Mouse (Mus musculus): ENCODE results near the gene Cryzl1.
"Not testable (repeated sequence)": the region's sequence is repeated elsewhere in the genome, so short reads cannot be mapped to it uniquely, and the experiment has no call there.

Gene Cryzl1

DNA sequence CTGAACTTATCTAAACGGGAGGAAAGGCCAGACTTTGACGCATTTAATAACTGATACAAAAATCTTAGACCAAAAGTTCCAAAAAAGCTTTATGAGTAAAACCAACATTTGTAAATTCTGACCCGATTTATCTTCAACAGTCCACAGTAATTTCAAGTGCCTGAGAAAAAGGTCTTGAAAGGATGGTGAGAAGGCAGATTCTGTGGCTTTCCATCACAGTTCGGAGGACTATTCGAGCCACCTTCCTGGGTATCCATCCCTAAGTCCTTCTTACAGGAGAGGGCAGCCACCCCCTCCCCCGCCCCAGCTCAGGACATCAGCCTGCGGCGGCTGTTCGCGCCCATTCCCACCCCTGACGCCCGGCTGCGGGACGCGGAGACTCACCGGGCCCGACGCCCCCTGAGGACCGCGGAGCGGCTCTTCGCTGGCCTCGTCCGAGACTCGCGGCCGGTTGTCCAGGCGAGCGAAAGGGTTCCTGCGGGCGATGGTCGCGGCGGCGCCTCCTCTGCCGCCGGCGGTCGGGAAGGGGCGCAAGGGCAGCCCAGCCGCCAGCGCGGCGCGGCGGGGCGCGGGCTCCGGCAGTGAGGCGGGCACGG is 40.7 kb downstream of the Cryzl1 start:
- no peak for DNase-seq

- no peak for DNase-seq
Measured at GRCm38 (mm10) chr16:91686369-91686768, 42.4 kb downstream of the Cryzl1 start.

DNA sequence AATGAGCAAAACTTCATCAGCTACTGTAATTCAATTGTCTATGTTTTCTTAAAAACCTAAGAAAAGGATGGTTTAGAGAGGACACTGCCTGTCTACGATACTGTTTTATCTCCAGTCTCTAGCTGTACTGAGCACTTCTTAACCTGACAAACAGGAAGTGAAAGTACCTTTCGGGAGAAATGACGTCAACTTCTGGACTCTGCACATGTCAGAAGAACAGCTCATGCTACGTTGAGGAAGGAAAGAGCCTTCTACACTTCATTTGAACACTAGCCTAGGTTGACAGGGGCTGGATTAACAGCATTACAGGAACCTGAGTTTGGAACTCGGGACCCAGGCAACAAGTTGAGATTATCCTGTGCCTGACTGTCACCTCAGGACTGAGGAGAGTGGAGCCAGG is 43.2 kb downstream of the Cryzl1 start:
- DNase-seq = no peak

DNA sequence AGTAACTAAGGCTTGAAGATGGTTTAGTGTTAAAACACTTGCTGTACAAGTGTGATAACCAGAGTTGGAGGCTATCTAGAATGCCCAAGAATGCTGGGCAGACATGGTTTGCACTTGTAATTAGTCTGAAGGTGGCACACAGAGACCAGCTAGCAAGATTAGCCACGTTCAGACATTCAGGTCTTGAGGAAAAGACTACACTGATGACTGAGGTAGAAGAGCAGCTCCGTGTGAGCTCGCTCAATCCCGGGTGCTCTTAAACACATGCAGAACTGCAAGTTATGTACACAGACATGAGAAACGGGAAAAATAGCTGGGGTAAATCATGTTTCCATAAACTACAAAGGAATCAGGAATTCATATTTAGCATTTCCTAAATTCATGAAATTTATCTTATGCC is 48.1 kb downstream of the Cryzl1 start:
- DNase-seq = no peak

- no peak for DNase-seq
Measured at GRCm38 (mm10) chr16:91678147-91678911, 50.4 kb downstream of the Cryzl1 start.

- no peak for DNase-seq
Measured at GRCm38 (mm10) chr16:91674500-91674899, 54.3 kb downstream of the Cryzl1 start.

GRCm38 (mm10) chr16:91663795-91664194 is 65.0 kb downstream of the Cryzl1 start:
- no peak for DNase-seq

DNA sequence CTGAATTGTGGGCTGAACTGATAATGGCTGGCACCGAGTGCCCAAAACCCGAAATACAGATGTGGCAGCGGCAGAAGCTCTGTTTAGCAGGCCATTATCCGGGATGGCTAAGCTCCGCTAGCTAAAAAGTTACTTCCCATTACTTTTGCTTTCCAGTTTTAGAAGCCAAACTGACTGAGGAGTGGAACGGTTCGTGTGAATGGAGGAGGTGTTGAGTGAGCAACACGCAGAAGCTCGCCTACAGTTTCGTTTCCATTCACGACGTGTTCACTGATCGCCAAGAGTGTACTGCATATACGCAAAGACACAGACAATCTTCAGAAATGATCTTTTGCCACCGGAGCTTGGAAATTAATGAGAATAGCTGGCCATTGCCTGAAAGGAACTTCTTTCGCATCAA is 66.4 kb downstream of the Cryzl1 start:
- no peak for DNase-seq

GRCm38 (mm10) chr16:91661397-91661796 is 67.4 kb downstream of the Cryzl1 start:
- no peak for DNase-seq

- DNase-seq = no peak
Measured at GRCm38 (mm10) chr16:91659798-91660197, 69.0 kb downstream of the Cryzl1 start.

- no peak for DNase-seq
Measured at GRCm38 (mm10) chr16:91658471-91658870, 70.3 kb downstream of the Cryzl1 start.

GRCm38 (mm10) chr16:91657285-91657684 is 71.5 kb downstream of the Cryzl1 start:
- DNase-seq = no peak

DNA sequence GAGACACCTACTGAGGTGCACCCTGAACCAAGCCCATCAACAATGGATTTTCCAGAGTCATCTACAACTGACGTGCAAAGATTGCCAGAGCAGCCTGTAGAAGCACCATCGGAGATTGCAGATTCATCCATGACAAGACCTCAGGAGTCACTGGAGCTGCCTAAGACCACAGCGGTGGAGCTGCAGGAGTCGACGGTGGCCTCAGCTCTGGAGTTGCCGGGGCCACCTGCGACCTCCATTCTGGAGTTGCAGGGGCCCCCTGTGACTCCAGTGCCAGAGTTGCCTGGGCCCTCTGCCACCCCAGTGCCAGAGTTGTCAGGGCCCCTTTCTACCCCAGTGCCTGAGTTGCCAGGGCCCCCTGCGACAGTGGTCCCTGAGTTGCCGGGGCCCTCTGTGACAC is 73.5 kb downstream of the Cryzl1 start:
- DNase-seq = no peak

GRCm38 (mm10) chr16:91652191-91652590 is 76.6 kb downstream of the Cryzl1 start:
- no peak for DNase-seq

DNA sequence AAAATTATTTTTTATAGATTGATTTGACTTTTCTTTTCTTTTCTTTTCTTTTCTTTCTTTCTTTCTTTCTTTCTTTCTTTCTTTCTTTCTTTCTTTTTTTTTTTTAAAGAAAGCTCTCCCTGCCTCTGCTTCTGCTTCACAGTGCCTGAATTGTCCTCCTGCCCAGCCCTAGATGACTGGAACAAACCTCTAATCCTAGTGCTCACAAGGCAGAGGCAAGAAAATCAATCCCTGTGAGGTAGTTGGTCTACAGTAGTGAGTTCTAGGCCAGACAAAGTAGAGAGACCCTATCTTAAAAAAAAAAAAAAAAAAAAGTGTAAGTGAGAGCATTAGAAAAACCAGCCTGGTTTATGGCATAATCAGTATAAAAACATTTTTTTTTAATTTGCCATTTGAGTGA is 79.0 kb downstream of the Cryzl1 start:
- DNase-seq = no peak

- DNase-seq = no peak
Measured at GRCm38 (mm10) chr16:91649246-91649645, 79.5 kb downstream of the Cryzl1 start.

- DNase-seq = peak; percentile 76
Measured at GRCm38 (mm10) chr16:91648220-91648550, 80.6 kb downstream of the Cryzl1 start.

DNA sequence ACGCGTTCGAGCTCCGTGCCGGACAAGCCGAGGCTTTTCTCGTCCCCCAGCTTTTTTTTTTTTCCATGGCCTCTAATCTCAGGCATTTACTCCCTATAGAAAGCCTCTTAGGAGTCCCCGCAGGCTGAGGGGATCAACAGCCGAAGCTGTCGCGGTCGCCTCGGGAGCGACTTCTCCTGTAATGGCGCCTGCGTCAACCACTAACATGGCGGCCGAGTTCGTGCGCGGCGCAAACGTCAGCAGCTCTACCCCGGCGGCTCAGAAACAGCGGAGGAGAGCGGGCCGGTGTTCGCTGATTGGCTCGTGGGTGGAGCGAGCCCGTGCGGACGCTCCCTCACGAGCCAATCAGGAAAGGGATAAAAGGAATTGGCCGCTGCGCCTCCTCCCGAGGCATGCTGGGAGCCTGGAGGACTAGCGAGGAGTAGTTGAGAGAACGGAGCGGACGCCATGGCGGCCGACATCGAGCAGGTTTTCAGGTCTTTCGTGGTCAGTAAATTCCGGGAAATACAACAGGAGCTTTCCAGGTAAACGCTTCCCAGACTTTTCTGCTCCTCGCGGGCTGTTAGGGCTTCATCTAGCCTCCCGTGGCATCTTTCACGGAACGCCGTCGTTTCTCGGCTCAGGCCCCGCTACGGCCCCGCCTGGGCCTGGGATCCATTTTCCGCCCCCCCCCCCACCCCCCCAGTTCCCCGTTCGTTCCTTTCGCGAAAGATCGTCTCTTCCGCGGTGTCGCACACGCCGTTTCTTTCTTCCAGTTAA is 81.1 kb downstream of the Cryzl1 start, which contains the start of gene Son:
TSS of gene Son (plus strand) at position 46 of the 759 bp plus-strand sequence.
- peak; percentile 97 for DNase-seq

DNA sequence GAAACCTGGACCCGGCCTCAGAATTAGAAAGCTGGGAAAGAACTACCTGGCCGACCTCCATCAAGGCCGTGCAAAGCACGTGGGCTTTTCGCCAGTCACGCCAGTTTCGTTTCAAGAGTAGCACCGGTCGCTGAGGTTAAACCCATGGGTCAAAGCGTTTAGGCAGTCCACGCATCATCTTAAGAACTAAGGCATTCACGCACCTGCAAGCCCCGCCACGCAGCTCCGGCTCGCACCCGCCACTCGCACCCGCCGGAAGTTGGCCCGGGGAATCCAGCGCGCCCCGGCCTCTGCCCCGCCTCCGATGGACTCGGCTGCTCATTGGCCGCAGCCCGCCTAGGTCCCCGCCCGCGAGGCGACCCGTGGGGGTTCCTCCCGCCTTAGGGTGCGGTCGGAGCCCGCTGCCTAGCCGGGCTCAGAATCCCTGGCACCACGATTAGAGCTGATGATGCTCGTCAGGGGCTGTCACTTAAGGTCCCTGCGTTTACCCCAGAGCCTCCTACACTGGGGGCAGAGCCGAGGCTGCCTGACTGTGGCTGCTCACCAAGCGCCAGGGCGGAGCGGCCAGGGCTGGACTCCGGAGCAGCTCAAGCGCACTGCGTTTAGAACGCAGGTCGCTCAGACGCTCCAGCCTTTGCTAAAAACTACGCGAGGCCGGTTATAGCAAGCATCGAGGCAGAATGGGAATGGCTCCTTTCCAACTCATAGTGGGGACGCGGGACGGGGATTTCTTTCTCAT is 81.9 kb downstream of the Cryzl1 start, which contains the start of gene Gart:
TSS of gene Gart (minus strand) at position 272 of the 739 bp plus-strand sequence.
- DNase-seq = peak; percentile 93

- no peak for DNase-seq
Measured at GRCm38 (mm10) chr16:91645995-91646602, 82.7 kb downstream of the Cryzl1 start.

DNA sequence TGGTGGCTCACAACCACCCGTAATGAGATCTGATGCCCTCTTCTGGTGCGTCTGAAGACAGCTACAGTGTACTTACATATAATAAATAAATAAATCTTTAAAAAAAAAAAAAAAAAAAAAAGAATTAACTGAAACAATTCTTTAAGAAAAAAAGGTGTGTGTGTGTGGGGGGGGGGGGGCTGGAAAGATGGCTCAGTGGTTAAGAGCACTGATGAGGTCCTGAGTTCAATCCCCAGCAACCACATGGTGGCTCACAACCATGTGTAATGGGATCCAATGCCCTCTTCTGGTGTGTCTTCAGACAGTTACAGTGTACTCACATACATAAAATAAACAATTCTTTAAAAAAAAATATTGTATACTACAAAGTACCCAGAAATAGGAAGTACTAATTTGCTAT is 83.4 kb downstream of the Cryzl1 start:
- not testable (repeated sequence) for DNase-seq

GRCm38 (mm10) chr16:91644901-91645300 is 83.9 kb downstream of the Cryzl1 start:
- DNase-seq = no peak

- no peak for DNase-seq
Measured at GRCm38 (mm10) chr16:91640171-91640570, 88.6 kb downstream of the Cryzl1 start.
